Mouse (Mus musculus) neural tube, embryonic 15.5 days (tissue): ENCODE results near the gene Wdr5. TPM values are rescaled to one million over a fixed set of nuclear protein-coding genes. Genes with fewer than 3 reads are reported as not detected.
A peak's percentile ranks its signal among the peaks of the same experiment; 100 is the strongest.

Experiments
- ATAC-seq: fragments of 200-750 bp; cut with Nextera tagmentation; 2 replicates; pipeline ENCODE4 v1.8.0; 2017; ENCODE audit warnings: mild to moderate bottlenecking, moderate TSS enrichment, moderate library complexity; ENCODE audit not compliant: low FRiP score
- H3K27ac ChIP-seq: fragments of 300-500 bp; sonication (generic); replicated peaks from 2 replicates; pipeline ENCODE4 v1.5.1; 2015; ENCODE audit warnings: mild to moderate bottlenecking, inconsistent platforms
- H3K27me3 ChIP-seq: fragments of 300-500 bp; sonication (generic); replicated peaks from 2 replicates; pipeline ENCODE4 v1.6.1; 2015; ENCODE audit warnings: inconsistent platforms
- H3K36me3 ChIP-seq: fragments of 300-500 bp; sonication (generic); 2 replicates; pipeline ENCODE4 v1.6.1; 2015; ENCODE audit warnings: inconsistent platforms
- H3K4me1 ChIP-seq: fragments of 300-500 bp; sonication (generic); 2 replicates; pipeline ENCODE4 v1.6.1; 2015; ENCODE audit warnings: inconsistent platforms
- H3K4me2 ChIP-seq: fragments of 300-500 bp; sonication (generic); 2 replicates; pipeline ENCODE4 v1.6.1; 2015; ENCODE audit warnings: inconsistent platforms, mild to moderate bottlenecking, moderate library complexity
- H3K4me3 ChIP-seq: fragments of 300-500 bp; sonication (generic); replicated peaks from 2 replicates; pipeline ENCODE4 v1.5.1; 2015; ENCODE audit warnings: mild to moderate bottlenecking, inconsistent platforms
- H3K9ac ChIP-seq: fragments of 300-500 bp; sonication (generic); replicated peaks from 2 replicates; pipeline ENCODE4 v1.6.1; 2015; ENCODE audit warnings: mild to moderate bottlenecking, inconsistent platforms
- H3K9me3 ChIP-seq: fragments of 300-500 bp; sonication (generic); replicated peaks from 2 replicates; pipeline ENCODE4 v1.6.1; 2016; ENCODE audit warnings: inconsistent platforms
- WGBS: fragments of 180-500 bp; shearing (Covaris S2); methylation state at CpG from one replicate; pipeline ENCODE4 v1.1.7; 2015; ENCODE audit warnings: mixed read lengths; 5-methylcytosine and 5-hydroxymethylcytosine counted together
- polyA plus RNA-seq: library from polyadenylated mRNA; unstranded; fragments of >200 nt; fragmentation: Nextera tagmentation; extraction: Ambion mirVana; gene quantifications from 2 replicates; pipeline ENCODE4 v1.2.1, GENCODE M21; 2015

Gene Wdr5
- polyA plus RNA-seq, 1 experiment from 2014 or later: 41.7 TPM

DNA sequence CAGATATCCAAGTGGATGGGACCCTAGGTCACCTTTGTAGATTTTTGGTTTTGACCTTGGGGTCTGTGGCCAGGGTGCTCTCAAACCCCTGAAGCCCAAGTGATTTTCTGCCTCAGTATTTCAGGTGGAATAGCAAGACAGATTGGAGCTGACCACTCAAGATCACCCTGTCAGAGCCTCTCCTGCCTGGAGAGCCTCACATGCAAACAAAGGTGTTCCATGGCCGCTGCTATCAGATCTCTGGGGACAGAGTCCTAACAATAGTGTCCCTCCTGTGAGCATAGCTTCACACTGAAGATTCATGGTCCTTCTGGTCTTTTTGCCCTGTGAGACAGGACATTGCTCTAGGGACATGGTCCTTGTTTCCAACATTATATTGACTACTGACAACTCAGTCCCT lies 46.2 kb downstream of the Wdr5 start:
- Histone ChIP-seq H3K9me3 (no peaks in the 10 kb centered on the region), H3K36me3 (no peaks in the 10 kb centered on the region), H3K4me2 (no peak overlapping the region), H3K27ac (no peak overlapping the region), H3K27me3 (peaks cover 35% of the 10 kb centered on the region), H3K4me1 (peaks cover 11% of the 10 kb centered on the region), H3K4me3 (no peak overlapping the region), H3K9ac (no peak overlapping the region)
- WGBS: 68% methylated on average over 1 of the region's 1 CpGs
- ATAC-seq: no peak

DNA sequence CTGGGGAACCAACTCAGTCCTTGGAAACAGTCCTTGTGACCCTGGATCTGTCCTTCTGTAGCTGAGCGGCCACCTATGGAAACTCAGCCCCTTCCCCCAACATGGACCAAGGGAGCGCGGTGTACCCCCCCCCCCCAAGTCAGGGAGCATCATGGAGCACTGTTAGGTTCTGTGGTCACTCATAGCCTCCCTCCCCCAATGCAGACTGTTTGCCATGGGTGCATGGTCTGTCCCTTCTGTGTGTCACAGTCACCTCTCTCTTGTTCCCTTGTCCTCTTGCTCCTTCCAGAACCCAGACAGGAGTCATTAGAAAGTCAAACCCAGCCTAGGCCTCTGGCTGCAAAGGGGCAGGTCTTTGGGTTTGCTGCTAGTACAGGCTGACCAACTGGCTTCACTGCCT lies 46.9 kb downstream of the Wdr5 start:
- H3K27me3 ChIP-seq: peaks cover 37% of the 10 kb centered on the region
- no peak overlapping the region for H3K4me3 ChIP-seq
- 93% methylated on average over 3 of the region's 3 CpGs for WGBS
- no peak overlapping the region for H3K27ac ChIP-seq
- H3K9ac ChIP-seq: no peak overlapping the region
- H3K9me3 ChIP-seq: no peaks in the 10 kb centered on the region
- ATAC-seq: no peak
- no peaks in the 10 kb centered on the region for H3K36me3 ChIP-seq
- H3K4me1 ChIP-seq: peaks cover 11% of the 10 kb centered on the region
- no peak overlapping the region for H3K4me2 ChIP-seq

DNA sequence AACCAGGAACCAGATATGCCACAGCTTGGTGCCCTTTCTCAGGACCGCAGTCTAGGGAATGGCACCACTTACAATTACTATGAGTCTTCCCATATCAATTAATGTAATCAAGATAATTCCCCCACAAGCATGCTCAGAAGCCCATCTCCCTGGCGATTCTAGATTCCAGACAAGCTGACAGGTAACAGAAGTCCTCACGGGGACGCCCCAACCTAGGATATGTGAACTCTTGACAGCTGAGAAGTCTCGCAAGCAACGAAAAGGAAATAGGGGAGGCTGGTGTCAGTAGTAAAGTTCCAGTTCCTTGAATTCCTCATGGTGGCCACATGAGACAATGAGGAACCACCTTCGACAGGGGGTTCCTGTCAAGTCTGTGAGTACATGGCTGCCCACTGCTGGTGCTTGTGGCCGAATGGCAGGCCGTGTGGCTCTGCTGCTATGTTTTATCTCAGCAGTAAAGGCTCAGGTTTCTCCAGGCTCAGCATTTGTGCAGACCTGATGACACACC lies 48.7 kb downstream of the Wdr5 start:
- H3K4me1 ChIP-seq: peaks cover 11% of the 10 kb centered on the region
- H3K27ac ChIP-seq: no peak overlapping the region
- H3K9ac ChIP-seq: no peak overlapping the region
- WGBS: 83% methylated on average over 9 of the region's 9 CpGs
- no peaks in the 10 kb centered on the region for H3K9me3 ChIP-seq
- H3K36me3 ChIP-seq: no peaks in the 10 kb centered on the region
- ATAC-seq: no peak
- H3K4me2 ChIP-seq: no peak overlapping the region
- peaks cover 48% of the 10 kb centered on the region for H3K27me3 ChIP-seq
- H3K4me3 ChIP-seq: no peak overlapping the region

DNA sequence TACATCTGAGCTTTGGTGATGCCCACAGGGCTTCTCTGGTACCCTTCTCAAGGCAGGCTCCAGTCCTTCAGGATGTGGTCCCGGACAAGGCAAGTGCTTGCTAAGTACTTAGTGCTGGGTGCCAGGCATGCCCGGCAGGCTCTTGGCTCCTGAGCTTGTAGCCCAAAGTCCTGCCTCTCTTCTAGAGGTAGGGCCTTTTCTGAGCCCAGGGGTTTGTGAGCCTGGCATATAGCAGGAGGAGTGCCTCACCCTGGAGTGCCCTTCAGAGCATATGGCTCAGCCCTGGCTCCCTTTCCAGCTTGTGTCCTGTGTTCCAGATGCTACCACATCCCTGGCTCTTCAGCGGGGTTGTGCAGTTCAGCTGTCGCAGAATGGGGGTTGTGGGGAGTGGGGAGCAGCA lies 49.7 kb downstream of the Wdr5 start:
- H3K4me3 ChIP-seq: no peak overlapping the region
- H3K4me1 ChIP-seq: peaks cover 11% of the 10 kb centered on the region
- no peak overlapping the region for H3K4me2 ChIP-seq
- no peak overlapping the region for H3K27ac ChIP-seq
- H3K9me3 ChIP-seq: no peaks in the 10 kb centered on the region
- 92% methylated on average over 4 of the region's 4 CpGs for WGBS
- no peak overlapping the region for H3K9ac ChIP-seq
- ATAC-seq: no peak
- H3K27me3 ChIP-seq: peaks cover 53% of the 10 kb centered on the region
- H3K36me3 ChIP-seq: no peaks in the 10 kb centered on the region

DNA sequence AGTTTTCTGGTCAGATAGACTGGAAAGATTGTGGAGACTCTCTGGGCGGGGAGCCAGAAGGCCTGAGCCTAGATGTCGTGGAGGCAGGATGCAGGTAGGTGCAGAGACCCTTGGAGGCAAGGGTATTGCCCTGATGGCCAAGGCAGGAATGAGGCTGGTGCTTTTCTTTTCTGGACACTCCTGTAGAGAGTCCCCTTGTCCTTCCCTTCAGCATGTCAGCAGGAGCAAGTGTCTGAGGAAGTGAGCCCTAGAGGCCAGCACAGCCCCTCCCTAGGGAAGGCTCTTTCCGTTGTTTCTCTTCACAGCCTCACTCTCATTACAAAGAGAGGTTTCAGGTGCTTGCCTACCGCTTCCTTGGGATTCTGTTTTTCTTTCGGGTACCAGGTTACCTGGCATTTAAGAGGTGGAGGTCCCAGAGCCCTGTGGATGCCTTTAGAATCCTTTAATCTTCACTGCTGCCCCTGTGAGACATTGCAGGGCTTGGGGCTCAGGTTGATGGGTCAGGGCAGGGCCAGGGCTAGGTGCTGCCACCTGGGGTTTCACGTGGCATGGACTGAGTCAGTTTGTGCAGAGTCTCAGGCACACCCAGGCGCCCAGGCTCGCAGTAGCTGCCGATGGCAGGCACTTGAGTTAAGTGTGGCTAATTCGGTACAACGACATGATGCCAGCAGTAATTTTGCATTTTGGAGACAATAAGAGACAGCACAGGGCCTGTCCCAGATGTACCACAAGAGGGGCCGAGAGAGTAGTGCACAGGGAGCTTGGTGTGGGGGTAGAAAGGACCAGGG lies 50.6 kb downstream of the Wdr5 start:
- Histone ChIP-seq H3K4me2 (no peak overlapping the region), H3K9me3 (no peaks in the 10 kb centered on the region), H3K4me1 (peaks cover 11% of the 10 kb centered on the region), H3K36me3 (no peaks in the 10 kb centered on the region), H3K4me3 (no peak overlapping the region), H3K27ac (no peak overlapping the region), H3K27me3 (peaks cover 53% of the 10 kb centered on the region), H3K9ac (no peak overlapping the region)
- no peak for ATAC-seq
- 67% methylated on average over 12 of the region's 12 CpGs for WGBS

DNA sequence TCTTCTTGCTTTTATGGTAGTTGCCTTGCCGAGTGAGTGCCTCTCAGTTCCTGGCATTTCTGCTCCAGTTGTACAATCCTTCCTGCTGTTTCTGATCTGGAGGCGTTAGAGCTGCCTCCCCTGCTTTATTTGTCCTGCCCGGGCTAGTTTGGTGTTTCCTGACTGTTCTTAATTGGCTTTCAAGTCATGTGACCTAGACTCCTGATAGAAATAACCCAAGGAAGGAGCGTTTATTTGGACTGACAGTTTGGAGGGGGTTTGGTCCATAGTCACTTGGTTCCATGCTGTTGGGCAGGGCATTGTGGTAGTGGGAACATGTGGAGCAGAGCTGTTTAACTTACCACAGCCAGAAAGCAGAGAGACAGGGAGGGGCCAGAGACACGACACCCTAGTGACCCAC lies 55.9 kb downstream of the Wdr5 start:
- no peak for ATAC-seq
- WGBS: 67% methylated on average over 5 of the region's 5 CpGs
- H3K27me3 ChIP-seq: peaks cover 31% of the 10 kb centered on the region

DNA sequence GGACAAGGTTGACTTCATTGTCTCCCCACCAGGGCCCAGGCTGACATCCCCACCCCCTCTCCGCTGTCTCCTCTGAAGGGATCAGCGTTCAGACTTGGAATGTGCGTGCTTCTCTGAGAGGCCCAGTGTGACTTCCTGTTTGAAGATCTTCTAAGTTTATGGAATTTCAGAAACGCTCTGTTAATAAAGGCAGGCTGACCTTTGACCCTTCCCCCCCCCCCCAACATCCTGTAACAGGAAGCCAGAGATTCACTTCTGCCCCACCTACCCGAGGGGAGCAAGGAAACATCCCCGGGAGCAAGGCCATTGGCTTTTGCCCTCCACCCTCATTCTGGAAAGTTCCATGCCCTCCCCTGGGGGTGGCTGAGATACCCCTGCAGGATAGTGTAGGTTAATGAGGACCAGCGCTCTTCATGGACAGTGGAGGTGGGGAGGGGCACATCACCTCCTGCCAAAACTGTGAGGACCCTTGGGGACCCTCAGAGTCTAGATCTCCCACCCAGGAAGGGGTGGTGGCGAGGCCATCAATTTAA lies 57.4 kb downstream of the Wdr5 start:
- Histone ChIP-seq H3K36me3 (no peaks in the 10 kb centered on the region), H3K9me3 (no peaks in the 10 kb centered on the region), H3K4me3 (no peak overlapping the region), H3K9ac (no peak overlapping the region), H3K4me2 (peak overlapping the region; percentile 32), H3K27ac (peak overlapping the region; percentile 83), H3K27me3 (peaks cover 16% of the 10 kb centered on the region), H3K4me1 (peaks cover 24% of the 10 kb centered on the region)
- peak; percentile 46 for ATAC-seq
- whole genome bisulfite sequencing: 44% methylated on average over 8 of the region's 8 CpGs

More for the DNA sequence above, 55.9 kb downstream of the Wdr5 start:
- H3K36me3 ChIP-seq: no peaks in the 10 kb centered on the region
- no peak overlapping the region for H3K4me3 ChIP-seq
- no peak overlapping the region for H3K27ac ChIP-seq
- H3K4me2 ChIP-seq: no peak overlapping the region
- H3K4me1 ChIP-seq: peaks cover 24% of the 10 kb centered on the region
- H3K9me3 ChIP-seq: no peaks in the 10 kb centered on the region
- no peak overlapping the region for H3K9ac ChIP-seq

DNA sequence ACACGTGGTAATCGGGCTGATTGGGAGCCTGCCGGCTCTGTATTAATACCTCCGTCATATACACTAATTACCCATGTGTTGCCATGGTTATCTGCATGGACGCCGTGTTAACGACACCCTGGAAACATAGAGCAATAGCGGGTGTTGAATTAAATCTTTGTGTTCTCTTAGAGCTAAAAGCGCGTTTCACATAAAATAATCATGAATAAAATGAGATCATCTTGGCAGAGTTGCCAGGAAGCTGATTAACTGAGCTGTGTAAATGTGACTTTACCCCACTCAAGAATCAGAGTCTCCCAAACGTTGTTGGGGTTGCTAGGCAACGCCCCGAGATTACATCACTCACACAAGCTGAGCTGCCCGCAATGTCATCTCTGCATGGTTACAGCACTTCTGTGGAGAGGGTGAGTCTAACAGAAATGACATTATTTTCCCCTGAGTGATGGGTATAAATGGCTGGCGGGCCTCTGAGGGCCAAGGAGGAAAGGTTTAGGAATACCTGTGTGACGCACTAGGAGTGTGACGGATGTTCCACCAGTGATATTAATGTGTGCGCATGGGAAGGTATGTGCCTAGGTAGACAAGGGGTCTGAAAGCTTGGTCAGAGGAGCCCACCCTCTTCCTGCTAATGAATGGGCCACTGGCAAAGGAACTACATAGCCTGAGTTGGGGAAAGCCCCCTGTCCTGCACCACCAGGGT lies 58.1 kb downstream of the Wdr5 start:
- no peaks in the 10 kb centered on the region for H3K36me3 ChIP-seq
- peak overlapping the region; percentile 32 for H3K4me2 ChIP-seq
- peaks cover 24% of the 10 kb centered on the region for H3K4me1 ChIP-seq
- peak overlapping the region; percentile 83 for H3K27ac ChIP-seq
- no peak overlapping the region for H3K9ac ChIP-seq
- ATAC-seq: peak; percentile 94
- no peaks in the 10 kb centered on the region for H3K9me3 ChIP-seq
- WGBS: 13% methylated on average over 18 of the region's 18 CpGs
- peaks cover 15% of the 10 kb centered on the region for H3K27me3 ChIP-seq
- H3K4me3 ChIP-seq: no peak overlapping the region

DNA sequence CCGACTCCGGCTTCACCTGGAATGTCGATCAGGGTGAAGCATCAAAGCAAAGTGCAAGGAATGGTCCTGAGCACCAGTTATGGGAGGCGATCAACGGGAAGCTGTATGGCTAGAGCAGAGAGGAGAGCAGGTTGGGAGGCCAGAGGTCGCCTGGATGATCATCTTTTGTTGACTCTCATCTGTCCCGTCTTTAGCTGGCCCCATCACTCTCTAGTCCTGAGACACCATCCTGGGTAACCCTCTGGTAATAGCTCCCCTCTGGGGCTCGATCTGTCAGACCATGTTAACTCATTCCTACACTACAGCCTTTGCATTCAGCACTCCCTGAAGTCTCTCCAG lies 58.6 kb downstream of the Wdr5 start:
- H3K9ac ChIP-seq: no peak overlapping the region
- H3K27me3 ChIP-seq: peaks cover 14% of the 10 kb centered on the region

DNA sequence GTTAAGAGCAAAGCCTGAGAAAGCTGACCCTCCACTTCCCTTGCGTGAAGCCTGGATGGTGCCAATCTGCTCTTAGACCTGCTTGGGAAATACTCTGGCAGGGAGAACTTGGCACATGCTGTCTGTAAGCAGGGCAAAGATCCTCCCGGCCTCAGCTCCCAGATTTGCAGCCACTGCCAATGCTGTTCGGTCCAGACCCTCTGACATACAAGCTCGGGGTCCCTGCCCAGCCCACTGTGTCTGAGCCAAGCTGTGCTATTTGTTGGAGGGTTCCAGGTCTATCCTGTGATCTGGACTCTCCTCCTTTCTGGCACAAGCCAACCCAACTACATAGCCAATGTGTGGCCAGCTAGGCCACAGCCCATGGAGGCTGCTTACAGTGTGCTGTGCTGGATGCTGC lies 61.5 kb downstream of the Wdr5 start:
- 82% methylated on average over 4 of the region's 4 CpGs for WGBS
- no peak overlapping the region for H3K27ac ChIP-seq

More for the DNA sequence above, 58.6 kb downstream of the Wdr5 start:
- no peak; the same call in 1 of the 2 replicates for ATAC-seq
- peak overlapping the region; percentile 83 for H3K27ac ChIP-seq
- no peaks in the 10 kb centered on the region for H3K9me3 ChIP-seq
- no peak overlapping the region for H3K4me3 ChIP-seq
- H3K36me3 ChIP-seq: no peaks in the 10 kb centered on the region
- H3K4me2 ChIP-seq: peak overlapping the region; percentile 32
- peaks cover 24% of the 10 kb centered on the region for H3K4me1 ChIP-seq
- WGBS: 72% methylated on average over 8 of the region's 8 CpGs

DNA sequence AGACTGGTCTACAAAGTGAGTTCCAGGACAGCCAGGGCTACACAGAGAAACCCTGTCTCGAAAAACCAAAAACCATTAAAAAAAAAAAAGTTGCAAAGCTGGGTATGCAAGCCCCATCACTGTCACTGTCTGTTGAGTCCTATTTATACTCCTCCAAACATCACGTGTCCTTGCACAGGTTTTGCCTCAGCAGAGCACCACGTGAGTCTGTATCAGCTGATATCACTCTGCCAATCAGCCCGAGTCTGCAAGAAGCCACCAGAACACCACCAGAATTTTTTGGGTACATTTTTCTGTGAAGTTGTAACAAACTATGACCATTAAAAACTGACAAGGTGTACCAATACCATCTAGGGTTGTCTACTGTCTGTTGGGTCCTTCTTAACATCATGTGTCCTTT lies 63.6 kb downstream of the Wdr5 start:
- H3K27me3 ChIP-seq: peaks cover 7% of the 10 kb centered on the region; the same call in 1 of the 2 replicates
- H3K4me2 ChIP-seq: no peak overlapping the region
- no peak for ATAC-seq
- no peaks in the 10 kb centered on the region for H3K36me3 ChIP-seq
- no peaks in the 10 kb centered on the region for H3K9me3 ChIP-seq
- no peak overlapping the region for H3K4me3 ChIP-seq
- no peak overlapping the region for H3K9ac ChIP-seq
- H3K27ac ChIP-seq: no peak overlapping the region
- 91% methylated on average over 4 of the region's 4 CpGs for WGBS
- H3K4me1 ChIP-seq: peaks cover 11% of the 10 kb centered on the region

More for the DNA sequence above, 61.5 kb downstream of the Wdr5 start:
- Histone ChIP-seq H3K4me1 (peaks cover 24% of the 10 kb centered on the region), H3K4me2 (no peak overlapping the region), H3K36me3 (no peaks in the 10 kb centered on the region), H3K9ac (no peak overlapping the region), H3K9me3 (no peaks in the 10 kb centered on the region), H3K4me3 (no peak overlapping the region), H3K27me3 (peaks cover 7% of the 10 kb centered on the region; the same call in 1 of the 2 replicates)
- ATAC-seq: no peak
